Mouse (Mus musculus): ENCODE measurements at regions not wholly inside any gene's neighbourhood (a gene's known extent, or its start where the extent isn't known, plus 50 kb on each side); places are given as distances from the start of the nearest gene placed in this dataset.

DNA sequence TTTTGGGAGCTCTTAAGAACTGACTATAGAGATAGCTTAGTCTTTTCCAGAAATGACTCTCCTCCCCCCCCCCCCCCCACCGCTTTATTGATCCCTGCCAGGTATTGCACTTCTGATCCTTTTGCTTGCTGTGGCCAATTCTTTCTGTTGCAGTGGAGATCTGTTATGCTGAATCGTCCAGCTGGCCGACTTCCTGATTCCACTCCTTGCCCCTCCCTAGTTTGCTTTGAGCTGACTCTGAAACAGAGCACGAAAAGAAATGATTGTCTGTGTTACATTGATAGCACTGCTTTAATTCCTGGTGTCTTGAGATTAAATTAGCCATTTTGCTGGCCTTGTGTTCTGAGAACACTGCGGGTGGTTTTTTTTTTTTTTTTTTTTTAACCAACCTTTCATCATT is 233.5 kb upstream of the Rps6ka3 start:
- H3K4me3 ChIP-seq (replicated peaks; ENCODE audit: extremely low read depth, low read depth, low read length), result no peak overlapping the region
- DNase-seq, result no peak
- WGBS, result 54% methylated on average over 5 of the region's 5 CpGs
- TF ChIP-seq POLR2A (IDR thresholded peaks at IDR 0.05; ENCODE audit: borderline replicate concordance, extremely low read depth, low read depth, low read length), result no peak
- TF ChIP-seq CTCF (IDR thresholded peaks at IDR 0.05; ENCODE audit: insufficient read depth, low read length), result no peak
- H3K4me1 ChIP-seq (ENCODE audit: control insufficient read depth, insufficient read depth, low read length), result no peaks in the 10 kb centered on the region

DNA sequence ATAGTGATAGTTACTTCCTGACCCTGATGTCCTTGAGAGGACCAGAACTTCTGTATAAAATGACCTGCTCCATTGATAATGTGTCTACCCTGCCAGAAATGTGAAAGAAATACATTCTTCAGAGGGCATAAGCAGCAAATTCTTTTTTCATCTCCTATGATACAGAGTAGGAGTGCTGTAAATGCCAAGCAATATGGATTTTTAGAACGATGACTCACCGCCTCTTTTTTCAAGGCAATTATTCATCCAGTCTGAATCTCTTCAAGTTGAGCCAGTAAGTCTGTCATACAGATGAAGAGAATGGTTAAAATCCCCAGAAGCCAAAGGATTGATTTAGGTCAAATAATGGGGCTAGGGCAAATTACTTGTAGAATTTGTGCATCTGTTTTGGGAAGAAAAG is 225.4 kb upstream of the Rps6ka3 start:
- DNase-seq, result no peak
- TF ChIP-seq POLR2A (IDR thresholded peaks at IDR 0.05; ENCODE audit: borderline replicate concordance, extremely low read depth, low read depth, low read length) (no peak), CTCF (IDR thresholded peaks at IDR 0.05; ENCODE audit: insufficient read depth, low read length) (no peak)
- 84% methylated on average over 2 of the region's 2 CpGs for WGBS
- H3K4me3 ChIP-seq (replicated peaks; ENCODE audit: extremely low read depth, low read depth, low read length), result no peak overlapping the region
- no peaks in the 10 kb centered on the region for H3K4me1 ChIP-seq (ENCODE audit: control insufficient read depth, insufficient read depth, low read length)

DNA sequence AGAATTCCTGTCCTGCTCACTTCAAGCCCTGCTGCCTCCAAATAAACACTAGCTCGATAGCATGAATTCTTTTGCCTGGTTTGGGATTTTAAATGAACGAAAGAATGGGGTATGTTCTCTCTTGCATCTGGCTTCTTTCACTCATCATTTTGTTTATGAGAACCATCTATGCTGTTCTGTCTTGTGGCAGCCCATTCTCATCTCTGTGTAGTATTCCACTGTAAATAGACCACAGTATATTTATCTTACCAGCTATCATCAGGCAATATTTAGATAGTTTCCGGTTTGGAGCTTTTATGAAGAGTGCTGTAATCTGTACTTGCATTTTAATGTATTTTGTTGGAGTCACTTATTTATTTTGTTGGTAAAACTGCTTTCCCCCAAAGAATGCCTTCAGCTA is 222.4 kb upstream of the Rps6ka3 start:
- H3K4me3 ChIP-seq (replicated peaks; ENCODE audit: extremely low read depth, low read depth, low read length), result no peak overlapping the region
- no peak for DNase-seq
- WGBS, result 44% methylated on average over 3 of the region's 3 CpGs
- no peaks in the 10 kb centered on the region for H3K4me1 ChIP-seq (ENCODE audit: control insufficient read depth, insufficient read depth, low read length)
- TF ChIP-seq POLR2A (IDR thresholded peaks at IDR 0.05; ENCODE audit: borderline replicate concordance, extremely low read depth, low read depth, low read length) (no peak), CTCF (IDR thresholded peaks at IDR 0.05; ENCODE audit: insufficient read depth, low read length) (no peak)

DNA sequence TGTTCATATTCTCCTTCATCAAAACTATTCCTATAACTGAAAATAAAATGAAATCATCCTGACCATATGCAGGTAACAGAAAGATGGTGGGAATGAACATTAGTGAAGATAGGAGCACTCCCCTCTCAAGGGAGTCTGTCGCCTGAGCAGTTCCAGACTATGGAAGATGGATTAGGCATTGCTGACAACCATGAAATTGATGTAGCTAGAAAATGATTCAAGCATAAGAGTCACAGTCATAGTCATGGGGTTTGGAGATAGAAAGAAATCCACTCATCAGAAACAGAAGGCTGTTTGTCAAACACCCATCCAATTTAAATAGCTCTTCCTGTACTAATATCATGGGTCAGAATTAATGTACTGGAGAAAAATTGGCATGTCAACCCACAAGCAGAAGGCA is 191.2 kb upstream of the Rps6ka3 start:
- Histone ChIP-seq H3K4me3 (replicated peaks; ENCODE audit: extremely low read depth, low read depth, low read length) (no peak overlapping the region), H3K4me1 (ENCODE audit: control insufficient read depth, insufficient read depth, low read length) (no peaks in the 10 kb centered on the region)
- no peak for DNase-seq
- TF ChIP-seq POLR2A (IDR thresholded peaks at IDR 0.05; ENCODE audit: borderline replicate concordance, extremely low read depth, low read depth, low read length) (no peak), CTCF (IDR thresholded peaks at IDR 0.05; ENCODE audit: insufficient read depth, low read length) (no peak)
- 87% methylated on average over 1 of the region's 1 CpGs for WGBS

DNA sequence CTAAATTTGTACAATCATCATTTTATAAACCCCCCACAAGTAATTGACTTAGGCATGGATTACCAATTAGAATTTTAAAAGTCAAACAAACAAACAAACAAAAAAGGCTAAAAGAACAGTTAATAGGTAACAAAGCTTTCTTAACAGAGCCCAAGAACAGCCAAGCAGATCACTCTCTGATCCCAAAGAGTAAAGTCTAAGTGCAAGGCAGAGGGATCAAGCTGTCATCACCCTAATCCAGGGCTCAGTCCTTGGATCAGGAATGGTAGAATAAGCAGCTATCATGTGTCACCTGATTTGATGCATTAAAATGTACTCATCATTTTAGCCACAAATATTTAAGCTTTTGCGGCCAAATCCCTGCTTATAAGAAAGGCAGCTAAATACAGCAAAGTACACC is 183.8 kb upstream of the Rps6ka3 start:
- no peak for DNase-seq
- no peak overlapping the region for H3K4me3 ChIP-seq (replicated peaks; ENCODE audit: extremely low read depth, low read depth, low read length)
- 94% methylated on average over 1 of the region's 1 CpGs for WGBS
- no peaks in the 10 kb centered on the region for H3K4me1 ChIP-seq (ENCODE audit: control insufficient read depth, insufficient read depth, low read length)
- TF ChIP-seq POLR2A (IDR thresholded peaks at IDR 0.05; ENCODE audit: borderline replicate concordance, extremely low read depth, low read depth, low read length), result no peak

DNA sequence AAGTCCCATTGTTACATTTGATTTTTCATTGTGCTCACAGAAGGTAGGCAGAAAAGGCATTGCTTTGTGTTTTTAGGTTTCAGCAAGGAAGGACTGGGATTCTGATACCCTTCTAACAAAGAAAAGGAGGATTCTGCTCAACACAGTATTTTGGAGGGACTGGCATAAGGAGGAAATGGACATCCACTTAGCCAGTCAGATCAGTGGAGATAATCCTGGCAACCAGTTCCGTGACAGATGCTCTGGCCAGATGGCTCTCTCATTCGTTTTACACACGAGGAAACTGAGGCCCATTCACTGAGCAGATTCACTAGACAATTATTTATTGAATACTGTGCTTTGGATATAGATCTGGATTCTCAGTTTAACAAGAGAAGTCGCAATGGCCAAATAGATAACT is 178.2 kb upstream of the Rps6ka3 start:
- Histone ChIP-seq H3K4me1 (ENCODE audit: control insufficient read depth, insufficient read depth, low read length) (no peaks in the 10 kb centered on the region), H3K4me3 (replicated peaks; ENCODE audit: extremely low read depth, low read depth, low read length) (no peak overlapping the region)
- no peak for TF ChIP-seq CTCF (IDR thresholded peaks at IDR 0.05; ENCODE audit: insufficient read depth, low read length)
- TF ChIP-seq POLR2A (IDR thresholded peaks at IDR 0.05; ENCODE audit: borderline replicate concordance, extremely low read depth, low read depth, low read length), result no peak
- WGBS, result 81% methylated on average over 4 of the region's 4 CpGs
- no peak for DNase-seq

DNA sequence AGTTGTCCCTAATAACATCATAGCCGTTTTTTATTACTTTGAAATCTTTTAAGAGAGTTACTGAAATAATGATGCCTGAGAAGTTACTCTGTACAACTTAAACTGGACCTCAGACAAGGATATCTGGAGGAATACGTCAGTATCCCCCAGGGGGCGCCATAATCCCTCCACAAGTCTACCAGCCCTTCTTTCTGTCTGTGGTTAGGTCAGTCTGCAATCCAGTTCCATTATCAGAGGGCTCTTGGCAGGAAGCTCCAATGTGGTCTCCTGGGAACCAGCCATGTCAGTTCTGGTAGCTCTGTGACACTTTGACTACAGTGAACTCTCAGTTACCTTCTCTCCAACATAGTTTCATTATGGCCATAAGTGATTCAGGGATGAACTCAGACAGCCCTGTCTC is 166.7 kb upstream of the Rps6ka3 start:
- Histone ChIP-seq H3K4me3 (replicated peaks; ENCODE audit: extremely low read depth, low read depth, low read length) (no peak overlapping the region), H3K4me1 (ENCODE audit: control insufficient read depth, insufficient read depth, low read length) (no peaks in the 10 kb centered on the region)
- 12% methylated on average over 3 of the region's 3 CpGs for WGBS
- TF ChIP-seq POLR2A (IDR thresholded peaks at IDR 0.05; ENCODE audit: borderline replicate concordance, extremely low read depth, low read depth, low read length) (no peak), CTCF (IDR thresholded peaks at IDR 0.05; ENCODE audit: insufficient read depth, low read length) (peak; percentile 37; the same call in 1 of the 2 replicates)
- peak; percentile 61 for DNase-seq

DNA sequence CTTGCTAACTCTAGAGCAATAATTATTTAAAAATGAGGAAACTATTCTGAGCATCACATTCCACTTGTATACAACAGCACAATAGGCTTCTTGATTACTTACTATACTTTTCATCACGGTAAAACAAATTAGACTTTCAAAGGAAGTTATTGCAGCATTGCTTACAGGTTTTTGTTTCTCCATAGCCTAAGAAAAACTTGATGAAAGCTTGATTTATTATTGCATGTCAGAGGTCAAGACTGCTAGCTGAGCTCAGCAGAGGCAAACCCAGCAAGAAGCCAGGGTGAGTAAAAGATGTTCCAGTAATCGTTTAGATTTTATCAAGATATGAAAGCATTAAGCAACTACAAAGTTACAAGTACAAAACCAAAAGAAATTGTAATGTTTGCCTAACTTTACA is 162.2 kb upstream of the Rps6ka3 start:
- WGBS, result 48% methylated on average over 2 of the region's 2 CpGs
- DNase-seq, result no peak

DNA sequence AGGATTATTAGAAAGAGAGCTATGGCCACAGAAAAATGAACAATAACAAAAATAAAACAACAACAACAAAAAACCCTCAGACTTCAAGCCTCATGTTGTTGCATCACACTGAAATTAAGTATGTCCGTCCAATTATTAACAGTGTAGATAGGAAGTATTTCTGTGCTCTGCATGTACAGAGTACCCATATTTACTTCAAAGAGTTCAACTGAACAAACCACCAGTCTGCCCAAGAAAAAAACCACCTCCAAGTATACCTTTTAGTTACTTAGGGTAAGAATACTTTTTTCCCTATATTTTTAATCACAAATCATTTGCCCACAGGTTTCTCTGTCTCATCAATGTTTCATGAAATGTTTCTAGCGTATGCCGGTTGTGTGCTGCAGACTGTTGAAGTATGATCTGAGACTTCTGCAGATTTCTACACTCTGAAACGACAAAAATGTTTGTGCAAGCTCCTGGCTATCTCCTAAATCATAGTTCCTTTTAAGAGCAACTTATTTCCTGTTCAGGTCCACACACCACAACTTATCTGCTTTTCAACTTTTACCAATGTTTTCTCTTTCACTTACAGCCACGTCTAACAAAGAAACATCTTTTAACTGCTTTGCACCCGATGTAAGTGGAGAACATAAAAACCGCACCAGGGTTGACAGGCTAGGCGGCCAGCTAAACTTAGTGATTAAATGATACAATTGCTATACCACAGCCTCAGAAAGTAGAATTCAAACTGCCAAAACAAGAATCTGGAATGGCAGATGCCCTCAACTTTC is 154.2 kb upstream of the Rps6ka3 start:
- DNase-seq, result no peak
- H3K4me3 ChIP-seq (replicated peaks; ENCODE audit: extremely low read depth, low read depth, low read length), result no peak overlapping the region
- TF ChIP-seq POLR2A (IDR thresholded peaks at IDR 0.05; ENCODE audit: borderline replicate concordance, extremely low read depth, low read depth, low read length), result no peak
- no peak for TF ChIP-seq CTCF (IDR thresholded peaks at IDR 0.05; ENCODE audit: insufficient read depth, low read length)
- 58% methylated on average over 8 of the region's 8 CpGs for WGBS
- H3K4me1 ChIP-seq (ENCODE audit: control insufficient read depth, insufficient read depth, low read length), result no peaks in the 10 kb centered on the region

More for the DNA sequence above, 162.2 kb upstream of the Rps6ka3 start:
- TF ChIP-seq CTCF (IDR thresholded peaks at IDR 0.05; ENCODE audit: insufficient read depth, low read length), result no peak
- TF ChIP-seq POLR2A (IDR thresholded peaks at IDR 0.05; ENCODE audit: borderline replicate concordance, extremely low read depth, low read depth, low read length), result no peak
- H3K4me3 ChIP-seq (replicated peaks; ENCODE audit: extremely low read depth, low read depth, low read length), result no peak overlapping the region
- no peaks in the 10 kb centered on the region for H3K4me1 ChIP-seq (ENCODE audit: control insufficient read depth, insufficient read depth, low read length)

DNA sequence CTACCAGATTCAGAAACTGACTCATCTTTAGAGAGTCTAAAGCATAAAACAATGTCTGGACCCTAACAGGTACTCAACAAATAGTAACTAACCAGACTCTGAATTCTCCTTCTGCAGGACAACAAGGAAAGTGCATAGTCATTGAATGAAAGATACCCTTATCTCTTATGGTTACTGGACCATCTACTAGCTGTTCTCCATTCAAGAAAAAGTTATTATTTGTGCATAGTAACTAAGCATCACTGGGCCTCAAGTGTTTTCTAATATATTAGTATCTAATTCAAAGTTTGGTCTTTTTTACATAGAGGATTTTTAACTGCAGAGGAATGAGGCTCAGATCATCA is 153.7 kb upstream of the Rps6ka3 start:
- no peaks in the 10 kb centered on the region for H3K4me1 ChIP-seq (ENCODE audit: control insufficient read depth, insufficient read depth, low read length)
- no peak for TF ChIP-seq CTCF (IDR thresholded peaks at IDR 0.05; ENCODE audit: insufficient read depth, low read length)
- no peak for TF ChIP-seq POLR2A (IDR thresholded peaks at IDR 0.05; ENCODE audit: borderline replicate concordance, extremely low read depth, low read depth, low read length)
- H3K4me3 ChIP-seq (replicated peaks; ENCODE audit: extremely low read depth, low read depth, low read length), result no peak overlapping the region
- no peak for DNase-seq
